Mouse (Mus musculus): ENCODE measurements around the gene Zfp708. TPM values are rescaled to one million over a fixed set of nuclear protein-coding genes. Genes with fewer than 3 reads are reported as not detected.

Gene Zfp708
- polyA plus RNA-seq, 1 experiment from 2014 or later: 8.8 TPM

DNA sequence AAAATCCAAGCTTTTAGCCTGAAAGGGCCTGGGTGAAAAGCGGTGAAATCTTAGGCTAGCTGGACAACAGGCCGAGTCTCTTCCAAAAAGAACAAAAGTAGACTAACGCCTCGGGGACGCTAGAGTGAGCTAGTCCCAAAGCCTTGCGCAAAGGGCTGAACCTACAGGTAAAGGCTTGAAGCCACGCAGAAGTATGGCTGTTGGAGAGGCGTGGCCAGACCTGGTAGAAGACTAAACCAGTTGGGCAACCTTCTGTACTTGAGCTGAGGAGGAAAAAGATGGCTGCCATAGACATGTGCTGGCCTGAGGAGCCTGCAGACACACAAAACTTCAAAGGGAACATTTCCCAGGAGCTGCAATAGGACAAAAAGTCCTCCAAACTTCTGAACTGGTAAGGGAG is 32.4 kb downstream of the Zfp708 start:
- no peak overlapping the region for H3K4me3 ChIP-seq (ENCODE audit: low read depth, low read length)
- H3K9me3 ChIP-seq (ENCODE audit: control insufficient read depth, low read length): peaks cover 2% of the 10 kb centered on the region; the same call in 1 of the 2 replicates
- 80% methylated on average over 8 of the region's 8 CpGs for WGBS

DNA sequence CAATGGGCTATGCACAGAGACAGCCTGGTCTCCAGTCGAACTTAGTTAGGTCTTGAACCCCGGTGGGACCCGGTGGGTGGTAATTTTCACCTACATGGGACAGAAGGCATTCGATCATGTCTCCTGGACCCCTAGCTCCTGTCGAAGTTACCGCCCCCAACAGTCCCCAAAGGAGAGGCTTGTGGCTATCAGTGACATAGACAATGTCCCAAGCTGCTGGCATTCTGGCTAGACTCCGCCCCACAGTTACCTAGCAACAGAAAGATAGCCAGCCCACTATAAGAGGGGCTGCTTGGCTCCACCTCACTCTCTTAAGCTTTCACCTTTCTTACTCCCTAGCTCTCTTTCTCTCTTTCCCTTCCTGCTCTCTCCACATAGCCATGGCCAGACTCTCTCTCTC is 35.3 kb downstream of the Zfp708 start:
- Histone ChIP-seq H3K4me2 (ENCODE audit: low read depth, severe bottlenecking) (no peak overlapping the region), H3K9me3 (ENCODE audit: control insufficient read depth, low read length) (no peaks in the 10 kb centered on the region), H3K27ac (replicated peaks; ENCODE audit: low read depth, low read length) (no peak overlapping the region), H3K9ac (ENCODE audit: low read length) (no peak overlapping the region), H3K4me3 (ENCODE audit: low read depth, low read length) (no peak overlapping the region), H3K4me1 (ENCODE audit: control insufficient read depth, insufficient read depth, low read length) (no peaks in the 10 kb centered on the region), H3K36me3 (ENCODE audit: control insufficient read depth, insufficient read depth, low read length) (no peaks in the 10 kb centered on the region), H3K27me3 (ENCODE audit: control insufficient read depth, insufficient read depth, low read length) (no peaks in the 10 kb centered on the region)
- ATAC-seq (ENCODE audit: insufficient number of reproducible peaks, low FRiP score, low TSS enrichment, low read depth): no peak
- no peak for DNase-seq (ENCODE audit: low spot score)
- WGBS: 68% methylated on average over 7 of the region's 7 CpGs

More for the DNA sequence above, 32.4 kb downstream of the Zfp708 start:
- no peak overlapping the region for H3K27ac ChIP-seq (replicated peaks; ENCODE audit: low read depth, low read length)
- H3K4me1 ChIP-seq (ENCODE audit: control insufficient read depth, insufficient read depth, low read length): no peaks in the 10 kb centered on the region
- no peak overlapping the region for H3K4me2 ChIP-seq (ENCODE audit: low read depth, severe bottlenecking)
- peaks cover 5% of the 10 kb centered on the region for H3K36me3 ChIP-seq (ENCODE audit: control insufficient read depth, insufficient read depth, low read length)
- ATAC-seq (ENCODE audit: insufficient number of reproducible peaks, low FRiP score, low TSS enrichment, low read depth): no peak
- no peaks in the 10 kb centered on the region for H3K27me3 ChIP-seq (ENCODE audit: control insufficient read depth, insufficient read depth, low read length)
- no peak overlapping the region for H3K9ac ChIP-seq (ENCODE audit: low read length)
- no peak for DNase-seq (ENCODE audit: low spot score)

DNA sequence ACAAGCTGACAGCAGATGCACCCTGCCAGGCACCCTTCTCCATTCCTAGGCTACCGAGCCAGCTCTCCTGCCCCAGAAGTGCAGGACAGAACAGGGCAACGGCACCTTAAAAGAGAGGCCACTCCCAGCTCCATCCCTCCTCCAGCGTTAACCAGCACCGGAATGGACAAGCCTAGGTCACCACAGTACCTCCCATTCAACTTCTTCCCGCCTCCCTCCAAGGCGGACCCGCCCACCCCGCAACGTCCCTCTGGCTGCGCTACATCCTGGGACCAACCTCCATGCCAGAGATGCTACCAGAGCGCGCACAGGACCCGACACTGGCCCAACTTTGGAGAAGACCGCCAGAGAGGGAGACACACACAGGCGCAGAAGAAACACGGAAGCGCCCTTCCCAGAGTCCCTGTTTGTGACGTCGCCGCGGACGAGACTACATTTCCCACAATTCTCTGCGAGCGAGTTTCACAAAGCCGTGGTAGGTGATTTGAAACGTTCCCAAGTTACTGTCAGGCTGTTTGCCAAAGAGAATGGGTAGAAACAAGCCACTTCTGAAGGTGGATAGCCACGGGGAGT is 36.9 kb downstream of the Zfp708 start, which contains the start of gene Zfp712:
TSS of gene Zfp712 (minus strand) at position 385 of the 573 bp plus-strand sequence.
- peak within 1 kb of the TSS; percentile 68 for H3K4me3 ChIP-seq (ENCODE audit: low read depth, low read length)
- peak within 1 kb of the TSS; percentile 63 for H3K9ac ChIP-seq (ENCODE audit: low read length)
- ATAC-seq (ENCODE audit: insufficient number of reproducible peaks, low FRiP score, low TSS enrichment, low read depth): peak; percentile 94
- peak within 1 kb of the TSS; percentile 67 for H3K4me2 ChIP-seq (ENCODE audit: low read depth, severe bottlenecking)
- under 1% methylated on average over 27 of the region's 27 CpGs for WGBS
- peak within 1 kb of the TSS; percentile 65; the same call in 1 of the 2 replicates for H3K27ac ChIP-seq (replicated peaks; ENCODE audit: low read depth, low read length)
- no peaks in the 10 kb centered on the region for H3K9me3 ChIP-seq (ENCODE audit: control insufficient read depth, low read length)
- no peaks in the 10 kb centered on the region for H3K27me3 ChIP-seq (ENCODE audit: control insufficient read depth, insufficient read depth, low read length)
- peak; percentile 93 for DNase-seq (ENCODE audit: low spot score)
- H3K36me3 ChIP-seq (ENCODE audit: control insufficient read depth, insufficient read depth, low read length): no peaks in the 10 kb centered on the region
- H3K4me1 ChIP-seq (ENCODE audit: control insufficient read depth, insufficient read depth, low read length): no peaks in the 10 kb centered on the region

DNA sequence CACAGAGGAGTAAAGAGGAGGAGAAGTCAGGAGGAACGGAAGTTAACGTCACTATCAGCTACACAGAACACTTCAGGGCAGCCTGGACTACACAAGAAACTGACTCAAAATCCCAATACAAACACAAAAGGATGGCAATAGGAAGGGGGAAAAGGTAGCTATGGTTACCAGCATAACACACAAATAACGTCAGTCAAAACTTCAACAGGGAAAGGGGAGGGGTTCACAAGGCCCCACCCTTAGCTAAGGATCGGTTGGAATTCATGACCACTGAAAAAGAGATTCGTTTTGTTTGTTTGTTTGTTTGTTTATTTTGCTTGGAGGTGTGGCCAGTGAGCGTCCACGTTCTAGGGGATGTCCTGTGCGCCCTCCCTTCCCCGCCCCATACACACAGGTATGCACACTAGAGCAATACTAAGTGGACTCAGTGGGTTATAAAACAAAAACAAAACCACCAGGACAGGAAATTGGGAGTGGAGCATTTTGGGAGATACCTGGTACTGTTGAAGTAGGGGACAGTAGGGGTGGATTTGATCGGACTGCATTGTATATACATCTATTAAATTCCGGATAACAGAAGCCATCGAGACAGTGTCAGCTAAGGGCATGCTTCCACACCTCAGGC is 37.5 kb downstream of the Zfp708 start:
- Histone ChIP-seq H3K4me3 (ENCODE audit: low read depth, low read length) (peak overlapping the region; percentile 68), H3K9me3 (ENCODE audit: control insufficient read depth, low read length) (no peaks in the 10 kb centered on the region), H3K4me1 (ENCODE audit: control insufficient read depth, insufficient read depth, low read length) (no peaks in the 10 kb centered on the region), H3K4me2 (ENCODE audit: low read depth, severe bottlenecking) (peak overlapping the region; percentile 67), H3K27ac (replicated peaks; ENCODE audit: low read depth, low read length) (peak overlapping the region; percentile 65; the same call in 1 of the 2 replicates), H3K9ac (ENCODE audit: low read length) (peak overlapping the region; percentile 63), H3K27me3 (ENCODE audit: control insufficient read depth, insufficient read depth, low read length) (no peaks in the 10 kb centered on the region), H3K36me3 (ENCODE audit: control insufficient read depth, insufficient read depth, low read length) (no peaks in the 10 kb centered on the region)
- DNase-seq (ENCODE audit: low spot score) (no peak), ATAC-seq (ENCODE audit: insufficient number of reproducible peaks, low FRiP score, low TSS enrichment, low read depth) (peak; percentile 26)
- WGBS: 2% methylated on average over 12 of the region's 12 CpGs

Other genes starting within 250 kb of the Zfp708 start
- 0.72 and 0.99 TPM in 2 replicates for gene Gm10767, start 193.1 kb downstream of the Zfp708 start, polyA plus RNA-seq (2014; fragmentation: Nextera tagmentation; extraction: Ambion mirVana)
- 4.6 and 5.4 TPM in 2 replicates for gene Zfp712, start 36.8 kb downstream of the Zfp708 start, polyA plus RNA-seq (2014; fragmentation: Nextera tagmentation; extraction: Ambion mirVana)
- 3.2 and 3.5 TPM in 2 replicates for gene Gm28557, start 10.6 kb upstream of the Zfp708 start, polyA plus RNA-seq (2014; fragmentation: Nextera tagmentation; extraction: Ambion mirVana)
- gene Rslcan18, start 18.3 kb upstream of the Zfp708 start, polyA plus RNA-seq (2014; fragmentation: Nextera tagmentation; extraction: Ambion mirVana): 0.34 and 0.41 TPM in 2 replicates
- gene Zfp759, start 23.7 kb upstream of the Zfp708 start, polyA plus RNA-seq (2014; fragmentation: Nextera tagmentation; extraction: Ambion mirVana): 2.3 and 3.1 TPM in 2 replicates
- gene Rsl1, start 75.2 kb upstream of the Zfp708 start, polyA plus RNA-seq (2014; fragmentation: Nextera tagmentation; extraction: Ambion mirVana): 6.0 and 7.3 TPM in 2 replicates
- gene Zfp455, start 96.5 kb upstream of the Zfp708 start, polyA plus RNA-seq (2014; fragmentation: Nextera tagmentation; extraction: Ambion mirVana): 1.3 and 2.1 TPM in 2 replicates
- gene Zfp458, start 180.5 kb upstream of the Zfp708 start, polyA plus RNA-seq (2014; fragmentation: Nextera tagmentation; extraction: Ambion mirVana): 1.7 and 2.2 TPM in 2 replicates
- gene Zfp457, start 208.5 kb upstream of the Zfp708 start, polyA plus RNA-seq (2014; fragmentation: Nextera tagmentation; extraction: Ambion mirVana): 0.27 and 0.54 TPM in 2 replicates
- gene Zfp595, start 234.6 kb upstream of the Zfp708 start, polyA plus RNA-seq (2014; fragmentation: Nextera tagmentation; extraction: Ambion mirVana): 1.9 and 2.8 TPM in 2 replicates

Measured in limb, embryonic 11.5 days (tissue).